Mouse (Mus musculus) hindbrain, embryonic 12.5 days (tissue): ENCODE measurements around the gene Ogg1. TPM values are rescaled to one million over a fixed set of nuclear protein-coding genes. Genes with fewer than 3 reads are reported as not detected.
A peak's percentile ranks its signal among the peaks of the same experiment; 100 is the strongest.

Experiments used
- ATAC-seq: fragments of 200-750 bp; cut with Nextera tagmentation; 2 replicates; pipeline ENCODE4 v1.8.0; 2017; ENCODE audit warnings: moderate TSS enrichment; ENCODE audit not compliant: low FRiP score
- H3K27ac ChIP-seq: fragments of 300-500 bp; sonication (generic); 2 replicates; pipeline ENCODE4 v1.5.1; 2016; ENCODE audit warnings: mild to moderate bottlenecking
- H3K27me3 ChIP-seq: fragments of 300-500 bp; sonication (generic); 2 replicates; pipeline ENCODE4 v1.6.1; 2016; ENCODE audit warnings: mild to moderate bottlenecking
- H3K36me3 ChIP-seq: fragments of 300-500 bp; sonication (generic); 2 replicates; pipeline ENCODE4 v1.6.1; 2016; ENCODE audit warnings: mild to moderate bottlenecking
- H3K4me1 ChIP-seq: fragments of 300-500 bp; sonication (generic); 2 replicates; pipeline ENCODE4 v1.6.1; 2016
- H3K4me2 ChIP-seq: fragments of 300-500 bp; sonication (generic); replicated peaks from 2 replicates; pipeline ENCODE4 v1.6.1; 2016; ENCODE audit warnings: mild to moderate bottlenecking
- H3K4me3 ChIP-seq: fragments of 300-500 bp; sonication (generic); 2 replicates; pipeline ENCODE4 v1.5.1; 2016; ENCODE audit warnings: mild to moderate bottlenecking
- H3K9ac ChIP-seq: fragments of 300-500 bp; sonication (generic); 2 replicates; pipeline ENCODE4 v1.6.1; 2016; ENCODE audit warnings: mild to moderate bottlenecking, moderate library complexity
- H3K9me3 ChIP-seq: fragments of 300-500 bp; sonication (generic); replicated peaks from 2 replicates; pipeline ENCODE4 v1.6.1; 2016; ENCODE audit warnings: mild to moderate bottlenecking
- WGBS: fragments of 180-500 bp; shearing (Covaris S2); methylation state at CpG from one replicate; pipeline ENCODE4 v1.1.7; 2016; 5-methylcytosine and 5-hydroxymethylcytosine counted together
- polyA plus RNA-seq: library from polyadenylated mRNA; unstranded; fragments of >200 nt; fragmentation: Nextera tagmentation; extraction: Ambion mirVana; gene quantifications from 2 replicates; pipeline ENCODE4 v1.2.1, GENCODE M21; 2016

Ogg1 gene
- polyA plus RNA-seq, 1 experiment from 2014 or later, result 11.1 TPM

GRCm38 (mm10) chr6:113379246-113379645 lies 52.5 kb downstream of the Ogg1 start:
- Histone ChIP-seq H3K36me3 (peaks cover 57% of the 10 kb centered on the region), H3K4me2 (peak overlapping the region; percentile 96), H3K9me3 (no peaks in the 10 kb centered on the region), H3K4me3 (peak overlapping the region; percentile 85), H3K9ac (peak overlapping the region; percentile 96; the same call in 1 of the 2 replicates), H3K27me3 (no peaks in the 10 kb centered on the region), H3K27ac (no peak overlapping the region), H3K4me1 (peaks cover 17% of the 10 kb centered on the region)
- ATAC-seq, result no peak
- WGBS, result 88% methylated on average over 6 of the region's 6 CpGs

- Histone ChIP-seq H3K4me3 (no peak overlapping the region), H3K9ac (no peak overlapping the region), H3K36me3 (peaks cover 57% of the 10 kb centered on the region), H3K4me1 (peaks cover 17% of the 10 kb centered on the region), H3K9me3 (no peaks in the 10 kb centered on the region), H3K4me2 (no peak overlapping the region), H3K27ac (no peak overlapping the region), H3K27me3 (no peaks in the 10 kb centered on the region)
- no peak for ATAC-seq
- 93% methylated on average over 11 of the region's 11 CpGs for WGBS
Observed at GRCm38 (mm10) chr6:113380480-113380879, 53.7 kb downstream of the Ogg1 start.

- H3K4me1 ChIP-seq, result peaks cover under 1% of the 10 kb centered on the region; the same call in 1 of the 2 replicates
- peaks cover 87% of the 10 kb centered on the region for H3K36me3 ChIP-seq
- 90% methylated on average over 8 of the region's 8 CpGs for WGBS
- H3K4me3 ChIP-seq, result no peak overlapping the region
- no peak overlapping the region for H3K27ac ChIP-seq
- H3K27me3 ChIP-seq, result no peaks in the 10 kb centered on the region
- no peak for ATAC-seq
- no peak overlapping the region for H3K4me2 ChIP-seq
- no peaks in the 10 kb centered on the region for H3K9me3 ChIP-seq
- H3K9ac ChIP-seq, result no peak overlapping the region
Observed at GRCm38 (mm10) chr6:113384351-113384927, 57.7 kb downstream of the Ogg1 start.

Other genes with a start within 250 kb of the Ogg1 start
- gene Setd5, start 249.6 kb upstream of the Ogg1 start, polyA plus RNA-seq, result 67.1 and 74.1 TPM in 2 replicates
- 41.1 and 43.0 TPM in 2 replicates for gene Lhfpl4, start 131.6 kb upstream of the Ogg1 start, polyA plus RNA-seq
- gene Mtmr14, start 89.1 kb upstream of the Ogg1 start, polyA plus RNA-seq, result 43.3 and 43.8 TPM in 2 replicates
- gene Cpne9, start 44.7 kb upstream of the Ogg1 start, polyA plus RNA-seq, result 0.39 and 0.42 TPM in 2 replicates
- gene Brpf1, start 19.8 kb upstream of the Ogg1 start, polyA plus RNA-seq, result 28.2 and 28.4 TPM in 2 replicates
- gene Camk1, start 17.0 kb downstream of the Ogg1 start, polyA plus RNA-seq, result 72.5 and 78.4 TPM in 2 replicates
- 64.5 and 66.0 TPM in 2 replicates for gene Tada3, start 50.9 kb downstream of the Ogg1 start, polyA plus RNA-seq
- gene Arpc4, start 51.1 kb downstream of the Ogg1 start, polyA plus RNA-seq, result 363 and 371 TPM in 2 replicates
- gene Ttll3, start 62.3 kb downstream of the Ogg1 start, polyA plus RNA-seq, result 8.0 and 8.9 TPM in 2 replicates
- gene Rpusd3, start 92.4 kb downstream of the Ogg1 start, polyA plus RNA-seq, result 22.0 and 26.1 TPM in 2 replicates
- gene Cidec, start 108.8 kb downstream of the Ogg1 start, polyA plus RNA-seq, result not detected in 2 replicates
- 69.2 and 71.3 TPM in 2 replicates for gene Jagn1, start 115.6 kb downstream of the Ogg1 start, polyA plus RNA-seq
- 0.74 and 1.1 TPM in 2 replicates for gene Il17re, start 131.5 kb downstream of the Ogg1 start, polyA plus RNA-seq
- gene Il17rc, start 144.5 kb downstream of the Ogg1 start, polyA plus RNA-seq, result 5.4 and 6.0 TPM in 2 replicates
- gene Creld1, start 156.3 kb downstream of the Ogg1 start, polyA plus RNA-seq, result 47.5 and 54.3 TPM in 2 replicates
- gene Prrt3, start 175.0 kb downstream of the Ogg1 start, polyA plus RNA-seq, result 2.8 and 3.7 TPM in 2 replicates
- gene Emc3, start 204.7 kb downstream of the Ogg1 start, polyA plus RNA-seq, result 91.6 and 94.0 TPM in 2 replicates
- gene Fancd2, start 204.7 kb downstream of the Ogg1 start, polyA plus RNA-seq, result 8.8 and 10.4 TPM in 2 replicates